Mouse (Mus musculus) hindlimb bud, embryonic 11.5 days (tissue): ENCODE data around the gene Eps15l1.

Experiments
- DNase-seq: peaks from one replicate; pipeline ENCODE4 v3.0.0-alpha.2; 2012; ENCODE audit warnings: low read depth, low spot score; ENCODE audit errors: extremely low spot score

Eps15l1 gene

DNA sequence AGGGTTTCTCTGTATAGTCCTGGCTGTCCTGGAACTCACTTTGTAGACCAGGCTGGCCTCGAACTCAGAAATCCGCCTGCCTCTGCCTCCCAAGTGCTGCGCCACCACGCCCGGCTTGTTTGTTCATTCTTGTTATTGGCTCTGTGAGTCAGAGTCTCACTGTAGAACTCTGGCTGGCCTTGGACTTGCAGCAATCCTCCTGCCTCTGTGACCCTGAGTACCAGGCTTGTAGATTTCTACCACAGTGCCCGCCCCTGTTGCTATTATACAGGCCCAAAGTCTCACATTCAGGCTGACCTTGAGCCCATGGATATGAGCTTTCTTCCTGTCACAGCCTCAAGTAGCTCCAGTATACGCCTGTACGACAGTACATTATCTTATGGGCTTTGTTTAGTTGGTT is 124.7 kb downstream of the Eps15l1 start:
- DNase-seq = no peak

- DNase-seq = no peak
These were observed 125.6 kb downstream of the Eps15l1 start for GRCm38 (mm10) chr8:72295679-72296078.

DNA sequence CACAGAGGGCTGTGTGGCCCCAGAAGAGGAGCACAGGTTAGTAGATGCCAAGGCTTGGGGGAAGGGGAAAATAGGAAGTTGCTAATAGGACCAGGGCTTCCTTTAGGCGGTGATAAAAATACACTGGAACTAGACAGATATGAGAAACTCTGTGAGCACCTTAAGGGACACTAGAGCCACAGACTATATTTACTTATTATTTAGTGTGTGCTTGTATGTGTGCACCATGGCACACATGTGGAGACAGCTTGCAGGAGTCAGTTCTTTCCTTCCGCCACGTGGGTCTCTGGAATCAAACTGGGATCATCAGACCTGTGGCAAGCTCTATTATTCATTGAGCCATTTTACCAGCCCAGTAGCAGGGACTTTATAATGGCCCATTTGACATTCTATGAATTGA is 126.1 kb downstream of the Eps15l1 start:
- no peak for DNase-seq

DNA sequence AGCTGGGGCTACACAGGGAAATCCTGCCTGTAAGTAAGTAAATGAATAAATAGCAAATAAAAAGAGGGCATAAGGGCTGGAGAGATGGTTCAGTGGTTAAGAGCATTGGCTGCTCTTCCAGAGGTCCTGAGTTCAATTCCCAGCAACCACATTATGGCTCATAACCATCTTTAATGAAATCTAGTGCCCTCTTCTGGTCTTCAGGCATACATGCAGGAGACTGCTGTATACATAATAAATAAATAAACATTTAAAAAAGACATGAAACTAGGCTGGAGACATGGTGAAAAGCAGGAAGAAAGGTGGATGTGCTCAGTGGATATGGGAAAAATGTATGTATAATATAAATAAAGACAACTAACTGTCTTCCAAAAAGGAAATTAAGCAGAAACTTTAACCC is 128.0 kb downstream of the Eps15l1 start:
- DNase-seq = no peak

DNA sequence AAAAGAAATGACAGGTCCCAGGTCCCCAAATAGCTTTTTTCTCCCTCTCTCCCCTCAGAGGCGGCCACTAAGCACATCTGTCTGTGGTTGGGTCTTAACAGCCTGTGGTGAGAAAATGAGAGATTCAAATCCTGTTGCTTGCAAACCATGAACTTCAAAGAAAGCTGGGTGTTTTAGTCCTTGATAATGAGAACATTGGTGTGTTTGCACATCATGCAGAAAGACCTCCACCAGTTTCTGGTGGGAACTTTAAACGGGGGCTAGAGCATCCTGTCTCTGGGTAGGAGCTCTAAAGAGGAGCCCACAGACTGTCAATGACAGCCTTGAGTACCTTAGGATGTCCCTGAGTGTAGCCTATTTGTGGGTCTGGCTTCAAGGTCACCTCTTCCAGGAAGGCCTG is 130.2 kb downstream of the Eps15l1 start:
- no peak for DNase-seq
